Mouse (Mus musculus) liver, embryonic 14 days (tissue): ENCODE data around the gene 4930535I16Rik. TPM values are rescaled to one million over a fixed set of nuclear protein-coding genes. Genes with fewer than 3 reads are reported as not detected.

ENCODE experiments used
- polyA plus RNA-seq: library from polyadenylated mRNA; depleted of rRNA; stranded (reverse); fragments of >200 nt; gene quantifications from 2 replicates; pipeline ENCODE4 v1.2.3, GENCODE M21; 2012; rRNA removed

The 4930535I16Rik gene
- not detected in 2 replicates for polyA plus RNA-seq

GRCm38 (mm10) chr4:123917548-123918140 is at the start of gene 4930535I16Rik:
Gene 4930535I16Rik (minus strand): TSS chr4:123918022.

GRCm38 (mm10) chr4:123916748-123917547 is 874 bp downstream of the 4930535I16Rik start, which contains the start of gene Rragc:
Gene Rragc (plus strand): TSS chr4:123917446.

GRCm38 (mm10) chr4:123904333-123905125 is 13.3 kb downstream of the 4930535I16Rik start, which contains the start of gene Mycbp:
Gene Mycbp (plus strand): TSS chr4:123904832.

Other genes starting within 250 kb of the 4930535I16Rik start
- gene Macf1, start 233.7 kb downstream of the 4930535I16Rik start, polyA plus RNA-seq = 15.8 and 17.9 TPM in 2 replicates
- gene Ndufs5, start 199.8 kb downstream of the 4930535I16Rik start, polyA plus RNA-seq = 128 and 130 TPM in 2 replicates
- gene Akirin1, start 167.7 kb downstream of the 4930535I16Rik start, polyA plus RNA-seq = 14.8 and 17.4 TPM in 2 replicates
- 0.12 TPM in 1 of 2 replicates, not detected in the other for gene Rhbdl2, start 130.1 kb downstream of the 4930535I16Rik start, polyA plus RNA-seq
- not detected in 2 replicates for gene 4933427I04Rik, start 58.3 kb downstream of the 4930535I16Rik start, polyA plus RNA-seq
- gene Mycbp, start 13.2 kb downstream of the 4930535I16Rik start, polyA plus RNA-seq = 14.2 and 14.4 TPM in 2 replicates
- gene Rragc, start 576 bp downstream of the 4930535I16Rik start, polyA plus RNA-seq = 17.7 and 20.5 TPM in 2 replicates